Mouse (Mus musculus): ENCODE results near the gene Isg20l2.

DNA sequence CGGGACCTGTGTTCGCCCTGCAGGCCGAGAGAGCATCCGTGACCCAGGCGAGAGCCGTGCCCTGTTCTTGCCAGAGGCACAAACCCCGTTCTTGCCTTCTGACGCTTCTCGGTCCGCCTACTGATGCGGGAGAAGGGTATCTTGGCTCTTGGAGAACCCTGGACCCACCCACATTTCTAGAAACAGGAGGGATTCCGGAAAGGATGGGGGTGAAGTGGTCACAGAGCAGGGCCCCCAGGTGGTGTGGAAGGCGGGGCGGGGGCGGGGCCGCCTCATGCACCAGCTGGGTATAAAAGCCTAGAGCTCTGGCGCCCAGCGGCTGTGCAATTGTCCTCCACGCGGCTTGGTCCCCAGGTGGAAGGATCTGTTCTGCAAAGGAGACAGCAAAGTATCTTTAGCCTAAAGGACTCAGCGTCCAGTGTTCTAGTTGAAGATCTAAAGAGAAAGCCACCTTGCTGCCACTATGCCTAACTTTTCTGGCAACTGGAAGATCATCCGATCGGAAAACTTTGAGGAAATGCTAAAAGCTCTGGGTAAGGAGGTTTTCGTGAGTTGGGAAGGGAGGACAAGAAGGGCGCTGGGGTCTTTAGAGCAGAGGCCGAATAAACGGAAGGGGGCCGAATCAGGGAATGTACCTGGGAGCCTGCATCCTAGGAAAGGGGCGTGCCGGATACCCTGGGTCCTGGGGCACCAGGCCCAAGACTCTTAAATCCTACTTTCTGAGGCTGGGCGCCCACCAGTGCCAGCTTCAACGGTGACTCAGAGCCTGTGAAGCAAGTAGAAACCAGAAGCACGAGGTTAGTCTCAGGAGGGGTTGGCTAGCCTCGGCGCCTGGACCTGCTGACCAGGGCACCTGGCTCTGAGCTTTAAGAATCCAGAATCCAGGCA, 18.5 kb downstream of the Isg20l2 start, which contains the start of gene Crabp2:
- TF ChIP-seq CTCF (IDR thresholded peaks at IDR 0.05; ENCODE audit: low read depth, low read length) (no peak), POLR2A (IDR thresholded peaks at IDR 0.05; ENCODE audit: borderline replicate concordance, low read depth, low read length) (no peak)

Measured in bone marrow macrophage, adult 2 months (primary cell).